Mouse (Mus musculus): ENCODE results near the gene Inf2. TPM values are rescaled to one million over a fixed set of nuclear protein-coding genes. Genes with fewer than 3 reads are reported as not detected.
A peak's percentile ranks its signal among the peaks of the same experiment; 100 is the strongest.

Gene Inf2
- polyA plus RNA-seq, 1 experiment from 2014 or later, result 2.2 TPM

DNA sequence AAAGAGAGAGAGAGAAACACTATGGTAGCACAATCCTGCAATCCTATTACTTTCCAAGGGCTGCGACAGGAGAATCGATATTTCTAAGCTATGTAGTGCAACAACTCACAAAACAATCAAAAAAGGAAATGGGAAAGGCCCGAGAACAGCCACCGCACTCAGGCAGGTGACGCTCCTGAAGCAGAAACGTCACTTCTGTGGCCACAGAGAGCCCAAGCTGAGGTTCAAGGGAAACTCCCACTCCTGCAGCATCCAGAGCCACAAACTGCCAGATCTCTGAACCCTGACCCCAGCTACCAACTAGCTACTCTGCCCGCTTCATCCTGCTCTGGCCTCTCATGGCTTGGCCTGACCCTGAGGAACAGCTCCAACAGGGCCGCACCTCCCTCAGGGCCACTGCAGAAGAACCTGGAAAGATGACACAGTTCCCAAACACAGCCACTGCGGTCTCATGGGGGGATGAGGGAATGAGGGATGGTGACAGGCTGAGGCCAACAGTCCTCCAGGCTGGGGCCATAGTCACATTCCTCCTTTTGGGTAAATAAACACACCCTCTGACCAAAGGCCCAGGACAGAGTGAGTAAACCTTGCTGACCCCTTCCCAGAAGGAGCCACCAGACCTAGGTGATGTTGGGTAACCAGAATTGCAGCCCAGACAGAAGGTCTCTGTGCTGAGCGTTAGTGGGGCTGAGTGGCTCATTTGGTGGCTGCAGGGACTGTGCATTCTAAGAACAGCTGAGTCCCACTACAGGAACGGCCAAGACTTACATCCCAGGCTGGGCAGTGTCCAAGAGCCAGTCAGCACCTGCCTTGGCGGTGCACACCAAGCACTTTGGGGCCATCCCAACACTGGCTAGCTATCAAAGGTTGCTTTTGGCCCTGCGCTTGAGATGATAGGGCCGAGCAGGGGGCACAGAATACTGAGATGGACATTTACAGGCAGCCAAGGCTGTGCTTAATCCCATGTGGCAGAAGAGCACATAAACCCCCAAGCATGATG, 1.2 kb upstream of the Inf2 start:
- H3K4me2 ChIP-seq (ENCODE audit: low read depth, severe bottlenecking), result no peak overlapping the region; the same call in 1 of the 2 replicates
- H3K9me3 ChIP-seq (ENCODE audit: control insufficient read depth, low read length), result no peaks in the 10 kb centered on the region
- H3K27me3 ChIP-seq (ENCODE audit: control insufficient read depth, insufficient read depth, low read length), result peaks cover 11% of the 10 kb centered on the region
- no peak overlapping the region for H3K9ac ChIP-seq (ENCODE audit: low read length)
- 58% methylated on average over 14 of the region's 14 CpGs for WGBS
- H3K36me3 ChIP-seq (ENCODE audit: control insufficient read depth, insufficient read depth, low read length), result no peaks in the 10 kb centered on the region
- no peak overlapping the region for H3K4me3 ChIP-seq (ENCODE audit: low read depth, low read length)
- no peak overlapping the region for H3K27ac ChIP-seq (replicated peaks; ENCODE audit: low read depth, low read length)
- ATAC-seq (ENCODE audit: insufficient number of reproducible peaks, low FRiP score, low TSS enrichment, low read depth) (no peak), DNase-seq (ENCODE audit: low spot score) (no peak)
- H3K4me1 ChIP-seq (ENCODE audit: control insufficient read depth, insufficient read depth, low read length), result no peaks in the 10 kb centered on the region

DNA sequence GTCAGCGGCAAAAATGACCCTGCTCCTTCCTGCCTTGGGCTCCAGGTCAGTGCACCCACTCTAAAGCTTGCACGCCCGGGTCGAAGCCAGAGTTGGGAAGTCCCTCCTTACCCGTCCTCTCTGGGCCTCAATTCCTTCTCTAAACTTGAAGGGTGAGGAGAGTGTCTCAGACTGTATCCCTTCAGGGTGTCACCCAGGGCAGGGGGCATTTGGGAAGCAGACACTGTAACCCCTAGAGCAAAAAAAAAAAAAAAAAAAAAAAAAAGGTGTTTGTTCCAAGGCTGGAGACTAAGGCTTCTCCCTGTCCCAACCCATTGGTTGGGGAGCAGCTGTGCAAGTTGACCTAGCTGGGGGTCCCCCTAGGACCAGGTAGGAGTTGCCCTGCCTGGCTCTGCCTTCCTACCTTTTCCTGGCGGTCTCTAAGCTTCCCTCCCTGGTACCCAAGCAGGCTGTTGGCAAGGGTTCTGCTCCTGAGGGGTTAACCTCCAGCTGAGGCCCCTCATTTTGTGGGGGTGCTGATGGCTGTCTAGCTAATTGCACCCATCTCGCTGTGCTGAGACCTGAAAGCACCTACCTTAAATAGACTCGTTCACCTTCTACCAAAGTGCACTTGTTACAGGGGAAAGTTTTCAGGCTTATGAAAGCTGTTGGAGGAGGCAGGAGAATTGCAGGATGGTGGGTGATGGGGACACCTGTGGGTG, 1.1 kb downstream of the Inf2 start:
- Histone ChIP-seq H3K9me3 (ENCODE audit: control insufficient read depth, low read length) (no peaks in the 10 kb centered on the region), H3K4me2 (ENCODE audit: low read depth, severe bottlenecking) (peak overlapping the region; percentile 91), H3K27ac (replicated peaks; ENCODE audit: low read depth, low read length) (no peak overlapping the region), H3K36me3 (ENCODE audit: control insufficient read depth, insufficient read depth, low read length) (no peaks in the 10 kb centered on the region), H3K27me3 (ENCODE audit: control insufficient read depth, insufficient read depth, low read length) (peaks cover 11% of the 10 kb centered on the region), H3K9ac (ENCODE audit: low read length) (no peak overlapping the region), H3K4me3 (ENCODE audit: low read depth, low read length) (peak overlapping the region; percentile 46; the same call in 1 of the 2 replicates), H3K4me1 (ENCODE audit: control insufficient read depth, insufficient read depth, low read length) (no peaks in the 10 kb centered on the region)
- ATAC-seq (ENCODE audit: insufficient number of reproducible peaks, low FRiP score, low TSS enrichment, low read depth) (no peak), DNase-seq (ENCODE audit: low spot score) (no peak)
- 65% methylated on average over 8 of the region's 8 CpGs for WGBS

DNA sequence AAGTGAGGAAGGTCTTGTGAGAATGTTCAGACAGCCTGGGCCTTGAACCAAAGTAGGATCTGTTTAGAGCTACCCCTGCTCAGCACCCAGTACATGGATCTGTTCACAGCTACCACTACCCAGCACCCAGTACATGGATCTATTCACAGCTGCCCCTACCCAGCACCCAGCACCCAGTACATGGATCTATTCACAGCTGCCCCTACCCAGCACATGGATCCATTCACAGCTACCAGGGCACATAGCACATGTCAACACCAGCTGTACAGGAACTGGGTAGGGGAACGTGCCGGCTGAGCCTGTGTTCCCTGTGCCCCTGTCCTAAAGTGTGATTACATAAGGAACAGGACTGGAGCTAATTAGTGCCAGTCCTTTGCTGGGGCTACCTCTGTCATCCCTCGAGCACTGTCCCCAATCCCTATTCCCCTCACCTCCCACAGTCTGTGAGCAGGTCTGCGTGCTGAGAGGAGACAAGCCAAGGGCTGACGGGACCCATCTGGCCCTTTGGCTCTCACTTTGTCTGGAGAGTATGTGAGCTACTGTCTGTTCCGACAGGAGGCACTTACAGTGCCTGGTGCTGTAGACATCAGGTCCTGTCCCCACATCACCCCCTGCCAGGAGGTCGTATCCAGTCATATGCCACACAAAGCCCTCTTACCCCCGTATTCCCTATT, 2.1 kb downstream of the Inf2 start:
- H3K4me2 ChIP-seq (ENCODE audit: low read depth, severe bottlenecking), result no peak overlapping the region
- H3K9me3 ChIP-seq (ENCODE audit: control insufficient read depth, low read length), result no peaks in the 10 kb centered on the region
- peaks cover 5% of the 10 kb centered on the region; the same call in 1 of the 2 replicates for H3K4me1 ChIP-seq (ENCODE audit: control insufficient read depth, insufficient read depth, low read length)
- H3K4me3 ChIP-seq (ENCODE audit: low read depth, low read length), result no peak overlapping the region
- no peak overlapping the region for H3K27ac ChIP-seq (replicated peaks; ENCODE audit: low read depth, low read length)
- ATAC-seq (ENCODE audit: insufficient number of reproducible peaks, low FRiP score, low TSS enrichment, low read depth) (no peak; the same call in 1 of the 2 replicates), DNase-seq (ENCODE audit: low spot score) (no peak)
- H3K36me3 ChIP-seq (ENCODE audit: control insufficient read depth, insufficient read depth, low read length), result no peaks in the 10 kb centered on the region
- H3K27me3 ChIP-seq (ENCODE audit: control insufficient read depth, insufficient read depth, low read length), result peaks cover 11% of the 10 kb centered on the region
- WGBS, result 62% methylated on average over 8 of the region's 8 CpGs
- H3K9ac ChIP-seq (ENCODE audit: low read length), result no peak overlapping the region

DNA sequence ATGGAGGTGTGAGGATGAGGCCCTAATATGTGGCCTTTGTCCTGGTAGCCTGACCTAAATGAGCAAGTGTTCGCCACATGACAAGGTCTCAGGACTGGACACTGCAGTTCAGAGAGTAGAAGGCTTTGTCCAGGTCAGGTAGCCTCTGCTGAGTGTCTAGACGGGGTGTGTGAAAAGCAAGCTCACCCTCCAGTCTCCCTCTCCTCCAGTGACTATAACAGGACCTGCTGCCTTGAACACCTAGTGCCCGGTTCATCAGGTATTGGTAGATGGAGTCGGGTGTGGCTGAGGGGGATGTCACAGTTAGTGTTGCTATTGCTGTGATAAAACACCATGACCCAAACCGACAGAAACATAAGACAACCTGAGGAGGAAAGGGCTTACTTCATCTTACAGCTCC, 2.7 kb downstream of the Inf2 start:
- H3K4me2 ChIP-seq (ENCODE audit: low read depth, severe bottlenecking), result no peak overlapping the region
- peaks cover 11% of the 10 kb centered on the region for H3K27me3 ChIP-seq (ENCODE audit: control insufficient read depth, insufficient read depth, low read length)
- peaks cover 5% of the 10 kb centered on the region; the same call in 1 of the 2 replicates for H3K4me1 ChIP-seq (ENCODE audit: control insufficient read depth, insufficient read depth, low read length)
- ATAC-seq (ENCODE audit: insufficient number of reproducible peaks, low FRiP score, low TSS enrichment, low read depth) (no peak), DNase-seq (ENCODE audit: low spot score) (no peak)
- no peak overlapping the region for H3K27ac ChIP-seq (replicated peaks; ENCODE audit: low read depth, low read length)
- no peak overlapping the region for H3K4me3 ChIP-seq (ENCODE audit: low read depth, low read length)
- no peaks in the 10 kb centered on the region for H3K9me3 ChIP-seq (ENCODE audit: control insufficient read depth, low read length)
- 89% methylated on average over 5 of the region's 5 CpGs for WGBS
- no peaks in the 10 kb centered on the region for H3K36me3 ChIP-seq (ENCODE audit: control insufficient read depth, insufficient read depth, low read length)
- H3K9ac ChIP-seq (ENCODE audit: low read length), result no peak overlapping the region

DNA sequence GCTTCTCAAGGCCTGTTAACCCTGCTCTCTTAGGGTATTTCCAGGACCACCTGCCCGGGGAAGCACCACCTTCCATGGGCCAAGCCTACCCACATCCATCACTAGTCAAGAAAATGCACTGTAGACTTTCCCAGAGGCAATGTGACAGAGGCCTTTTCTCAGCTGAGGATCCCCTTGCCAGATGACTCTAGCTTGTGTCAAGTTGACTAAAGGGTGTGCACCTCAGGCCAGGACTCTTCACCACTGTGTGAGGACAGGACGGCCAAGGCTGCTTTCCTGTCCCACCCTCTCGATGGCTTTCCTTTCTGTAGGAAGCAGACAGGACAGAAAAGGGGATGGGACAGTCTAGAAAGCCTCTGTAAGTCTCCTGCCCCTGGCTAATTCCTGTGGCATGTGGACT, 3.1 kb downstream of the Inf2 start:
- ATAC-seq (ENCODE audit: insufficient number of reproducible peaks, low FRiP score, low TSS enrichment, low read depth), result no peak
- H3K4me1 ChIP-seq (ENCODE audit: control insufficient read depth, insufficient read depth, low read length), result peaks cover 5% of the 10 kb centered on the region; the same call in 1 of the 2 replicates
- no peak overlapping the region for H3K9ac ChIP-seq (ENCODE audit: low read length)
- no peaks in the 10 kb centered on the region for H3K36me3 ChIP-seq (ENCODE audit: control insufficient read depth, insufficient read depth, low read length)
- no peak for DNase-seq (ENCODE audit: low spot score)
- H3K27me3 ChIP-seq (ENCODE audit: control insufficient read depth, insufficient read depth, low read length), result peaks cover 11% of the 10 kb centered on the region
- H3K9me3 ChIP-seq (ENCODE audit: control insufficient read depth, low read length), result no peaks in the 10 kb centered on the region
- no peak overlapping the region for H3K4me2 ChIP-seq (ENCODE audit: low read depth, severe bottlenecking)
- no peak overlapping the region for H3K4me3 ChIP-seq (ENCODE audit: low read depth, low read length)
- H3K27ac ChIP-seq (replicated peaks; ENCODE audit: low read depth, low read length), result no peak overlapping the region
- 84% methylated on average over 3 of the region's 3 CpGs for WGBS

DNA sequence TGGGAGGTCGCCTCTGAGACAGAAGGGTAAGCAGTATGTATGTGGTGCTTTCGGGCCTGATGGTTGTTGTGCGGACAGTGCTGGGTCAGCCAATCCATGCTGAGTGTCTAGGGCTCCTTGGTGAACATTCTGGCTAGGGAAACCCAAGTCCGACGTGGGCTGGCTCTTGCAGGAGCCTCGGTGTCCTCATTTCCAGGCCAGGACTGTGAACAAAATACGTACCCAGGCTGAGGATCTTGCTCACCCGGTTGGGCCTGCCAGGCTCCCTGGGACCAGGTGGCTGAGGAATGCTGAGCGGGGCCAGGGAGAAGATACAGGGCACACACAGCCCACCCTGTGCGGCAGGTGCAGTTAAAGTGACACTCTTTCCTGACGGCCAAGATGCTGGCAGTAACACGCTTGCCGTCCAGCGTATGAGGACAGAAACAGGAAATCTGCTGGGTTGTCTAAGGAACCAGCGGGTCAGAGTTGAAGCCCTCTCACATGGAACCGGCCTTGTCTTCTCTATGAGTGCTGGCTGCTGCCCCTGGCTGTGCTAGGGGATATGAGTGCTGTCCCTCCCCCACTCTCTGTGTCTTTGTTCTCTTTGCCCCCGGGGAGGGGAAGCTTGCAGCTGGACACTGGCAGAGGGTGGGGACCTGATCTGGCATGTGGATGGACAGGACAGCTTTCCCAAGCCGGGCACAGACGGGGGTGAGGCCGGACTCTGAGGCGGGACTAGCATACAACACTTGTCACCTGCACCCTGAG, 4.6 kb downstream of the Inf2 start:
- Histone ChIP-seq H3K9ac (ENCODE audit: low read length) (no peak overlapping the region), H3K4me2 (ENCODE audit: low read depth, severe bottlenecking) (no peak overlapping the region), H3K9me3 (ENCODE audit: control insufficient read depth, low read length) (no peaks in the 10 kb centered on the region), H3K36me3 (ENCODE audit: control insufficient read depth, insufficient read depth, low read length) (no peaks in the 10 kb centered on the region), H3K4me1 (ENCODE audit: control insufficient read depth, insufficient read depth, low read length) (peaks cover 5% of the 10 kb centered on the region; the same call in 1 of the 2 replicates), H3K27me3 (ENCODE audit: control insufficient read depth, insufficient read depth, low read length) (peaks cover 4% of the 10 kb centered on the region), H3K27ac (replicated peaks; ENCODE audit: low read depth, low read length) (no peak overlapping the region), H3K4me3 (ENCODE audit: low read depth, low read length) (no peak overlapping the region)
- ATAC-seq (ENCODE audit: insufficient number of reproducible peaks, low FRiP score, low TSS enrichment, low read depth), result no peak
- WGBS, result 79% methylated on average over 21 of the region's 21 CpGs
- no peak for DNase-seq (ENCODE audit: low spot score)

DNA sequence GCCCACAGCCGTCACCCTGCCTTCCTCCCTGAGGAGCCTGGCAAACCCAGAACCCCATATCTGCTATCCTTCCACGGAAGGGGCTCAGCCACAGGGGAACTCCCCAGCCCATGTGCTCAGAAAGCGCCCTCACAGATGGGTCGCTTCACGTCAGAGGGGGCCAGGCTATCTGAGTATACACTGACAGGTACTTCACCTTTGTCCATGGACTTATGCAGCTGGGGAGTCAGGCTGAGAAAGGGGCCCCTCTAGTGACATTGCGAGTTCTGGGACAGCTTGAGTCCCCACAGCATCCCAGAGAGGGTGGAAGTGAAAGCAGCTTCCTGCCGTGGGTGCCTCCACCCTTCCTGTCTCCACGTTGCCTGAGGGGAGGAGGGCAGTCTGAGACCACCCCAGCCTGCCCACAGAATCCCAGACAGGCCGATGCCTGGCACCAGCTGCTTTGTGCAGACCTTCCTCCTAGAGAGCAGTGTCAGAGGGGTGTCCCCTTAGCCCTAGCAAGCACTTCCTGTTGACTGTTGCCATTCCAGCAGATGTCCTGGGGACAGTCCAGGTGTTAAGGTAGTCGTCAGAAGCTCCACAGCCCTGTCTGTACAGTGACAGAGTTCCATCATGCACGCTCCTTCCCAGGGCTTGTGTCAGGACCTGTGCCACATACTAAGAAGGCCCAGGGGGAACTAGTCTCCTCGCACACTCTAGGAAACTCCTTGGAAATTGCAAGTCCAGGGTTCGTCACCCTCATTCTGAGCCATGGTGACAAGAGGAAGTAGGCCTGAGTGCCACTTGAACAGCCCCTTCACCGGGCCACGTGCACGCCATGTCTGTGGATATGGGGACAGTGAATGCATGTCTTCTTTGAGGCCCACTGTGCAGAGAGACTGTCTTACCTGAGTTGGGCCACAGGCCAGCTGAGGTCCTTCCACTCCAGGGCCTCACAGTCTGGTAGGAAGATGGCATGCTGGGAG, 5.6 kb downstream of the Inf2 start:
- no peak overlapping the region for H3K9ac ChIP-seq (ENCODE audit: low read length)
- H3K4me3 ChIP-seq (ENCODE audit: low read depth, low read length), result no peak overlapping the region
- H3K27me3 ChIP-seq (ENCODE audit: control insufficient read depth, insufficient read depth, low read length), result peaks cover 4% of the 10 kb centered on the region; the same call in 1 of the 2 replicates
- 70% methylated on average over 16 of the region's 16 CpGs for WGBS
- no peak overlapping the region for H3K4me2 ChIP-seq (ENCODE audit: low read depth, severe bottlenecking)
- DNase-seq (ENCODE audit: low spot score), result no peak
- no peaks in the 10 kb centered on the region for H3K9me3 ChIP-seq (ENCODE audit: control insufficient read depth, low read length)
- H3K4me1 ChIP-seq (ENCODE audit: control insufficient read depth, insufficient read depth, low read length), result peaks cover 5% of the 10 kb centered on the region; the same call in 1 of the 2 replicates
- ATAC-seq (ENCODE audit: insufficient number of reproducible peaks, low FRiP score, low TSS enrichment, low read depth), result no peak
- H3K36me3 ChIP-seq (ENCODE audit: control insufficient read depth, insufficient read depth, low read length), result no peaks in the 10 kb centered on the region
- H3K27ac ChIP-seq (replicated peaks; ENCODE audit: low read depth, low read length), result no peak overlapping the region
